Mouse (Mus musculus): ENCODE data around the gene Slc13a5. TPM values are rescaled to one million over a fixed set of nuclear protein-coding genes. Genes with fewer than 3 reads are reported as not detected.

Gene Slc13a5
- polyA plus RNA-seq, 1 experiment from 2014 or later, result 14.0 TPM

GRCm38 (mm10) chr11:72240062-72240860 is 26.8 kb downstream of the Slc13a5 start:
- Histone ChIP-seq H3K4me1 (ENCODE audit: control insufficient read depth, insufficient read depth, low read length) (no peaks in the 10 kb centered on the region), H3K9me3 (ENCODE audit: control insufficient read depth, low read length) (no peaks in the 10 kb centered on the region), H3K4me2 (ENCODE audit: low read depth, low read length) (no peak overlapping the region), H3K27me3 (replicated peaks; ENCODE audit: control insufficient read depth, insufficient read depth, low read length) (no peaks in the 10 kb centered on the region), H3K9ac (ENCODE audit: low read depth, low read length) (no peak overlapping the region), H3K27ac (replicated peaks; ENCODE audit: low read depth, low read length) (no peak overlapping the region), H3K36me3 (ENCODE audit: control insufficient read depth, insufficient read depth, low read length) (no peaks in the 10 kb centered on the region), H3K4me3 (ENCODE audit: low read depth, low read length) (no peak overlapping the region)
- ATAC-seq (ENCODE audit: low read depth) (no peak), DNase-seq (ENCODE audit: low spot score) (no peak)
- 71% methylated on average over 4 of the region's 4 CpGs for WGBS

GRCm38 (mm10) chr11:72234013-72234412 is 33.0 kb downstream of the Slc13a5 start:
- Histone ChIP-seq H3K9me3 (ENCODE audit: control insufficient read depth, low read length) (no peaks in the 10 kb centered on the region), H3K27ac (replicated peaks; ENCODE audit: low read depth, low read length) (no peak overlapping the region), H3K4me2 (ENCODE audit: low read depth, low read length) (no peak overlapping the region), H3K4me3 (ENCODE audit: low read depth, low read length) (no peak overlapping the region), H3K27me3 (replicated peaks; ENCODE audit: control insufficient read depth, insufficient read depth, low read length) (no peaks in the 10 kb centered on the region), H3K4me1 (ENCODE audit: control insufficient read depth, insufficient read depth, low read length) (no peaks in the 10 kb centered on the region), H3K9ac (ENCODE audit: low read depth, low read length) (no peak overlapping the region), H3K36me3 (ENCODE audit: control insufficient read depth, insufficient read depth, low read length) (no peaks in the 10 kb centered on the region)
- DNase-seq (ENCODE audit: low spot score), result no peak
- no peak for ATAC-seq (ENCODE audit: low read depth)
- WGBS, result 67% methylated on average over 5 of the region's 5 CpGs

- 43% methylated on average over 1 of the region's 1 CpGs for WGBS
- ATAC-seq (ENCODE audit: low read depth) (no peak), DNase-seq (ENCODE audit: low spot score) (no peak)
- no peaks in the 10 kb centered on the region for H3K9me3 ChIP-seq (ENCODE audit: control insufficient read depth, low read length)
- H3K4me3 ChIP-seq (ENCODE audit: low read depth, low read length), result no peak overlapping the region
- no peak overlapping the region for H3K27ac ChIP-seq (replicated peaks; ENCODE audit: low read depth, low read length)
- no peaks in the 10 kb centered on the region for H3K27me3 ChIP-seq (replicated peaks; ENCODE audit: control insufficient read depth, insufficient read depth, low read length)
- no peak overlapping the region for H3K4me2 ChIP-seq (ENCODE audit: low read depth, low read length)
- no peaks in the 10 kb centered on the region for H3K4me1 ChIP-seq (ENCODE audit: control insufficient read depth, insufficient read depth, low read length)
- no peaks in the 10 kb centered on the region for H3K36me3 ChIP-seq (ENCODE audit: control insufficient read depth, insufficient read depth, low read length)
- H3K9ac ChIP-seq (ENCODE audit: low read depth, low read length), result no peak overlapping the region
Measured at GRCm38 (mm10) chr11:72232991-72233390, 34.0 kb downstream of the Slc13a5 start.

- WGBS, result 85% methylated on average over 7 of the region's 7 CpGs
- no peak for DNase-seq (ENCODE audit: low spot score)
- ATAC-seq (ENCODE audit: low read depth), result no peak
Measured at GRCm38 (mm10) chr11:72232068-72232467, 35.0 kb downstream of the Slc13a5 start.

GRCm38 (mm10) chr11:72228513-72228912 is 38.5 kb downstream of the Slc13a5 start:
- ATAC-seq (ENCODE audit: low read depth) (no peak), DNase-seq (ENCODE audit: low spot score) (no peak)
- no peaks in the 10 kb centered on the region for H3K27me3 ChIP-seq (replicated peaks; ENCODE audit: control insufficient read depth, insufficient read depth, low read length)
- WGBS, result 88% methylated on average over 4 of the region's 4 CpGs
- no peak overlapping the region for H3K27ac ChIP-seq (replicated peaks; ENCODE audit: low read depth, low read length)
- no peak overlapping the region for H3K4me2 ChIP-seq (ENCODE audit: low read depth, low read length)
- no peak overlapping the region for H3K9ac ChIP-seq (ENCODE audit: low read depth, low read length)
- no peaks in the 10 kb centered on the region for H3K36me3 ChIP-seq (ENCODE audit: control insufficient read depth, insufficient read depth, low read length)
- no peaks in the 10 kb centered on the region; the same call in 1 of the 2 replicates for H3K4me1 ChIP-seq (ENCODE audit: control insufficient read depth, insufficient read depth, low read length)
- no peak overlapping the region for H3K4me3 ChIP-seq (ENCODE audit: low read depth, low read length)
- H3K9me3 ChIP-seq (ENCODE audit: control insufficient read depth, low read length), result no peaks in the 10 kb centered on the region

More at GRCm38 (mm10) chr11:72232068-72232467, 35.0 kb downstream of the Slc13a5 start:
- H3K4me2 ChIP-seq (ENCODE audit: low read depth, low read length), result no peak overlapping the region
- H3K36me3 ChIP-seq (ENCODE audit: control insufficient read depth, insufficient read depth, low read length), result no peaks in the 10 kb centered on the region
- H3K4me3 ChIP-seq (ENCODE audit: low read depth, low read length), result no peak overlapping the region
- H3K27ac ChIP-seq (replicated peaks; ENCODE audit: low read depth, low read length), result no peak overlapping the region
- H3K27me3 ChIP-seq (replicated peaks; ENCODE audit: control insufficient read depth, insufficient read depth, low read length), result no peaks in the 10 kb centered on the region
- H3K9ac ChIP-seq (ENCODE audit: low read depth, low read length), result no peak overlapping the region
- H3K4me1 ChIP-seq (ENCODE audit: control insufficient read depth, insufficient read depth, low read length), result no peaks in the 10 kb centered on the region
- no peaks in the 10 kb centered on the region for H3K9me3 ChIP-seq (ENCODE audit: control insufficient read depth, low read length)

GRCm38 (mm10) chr11:72226901-72227300 is 40.1 kb downstream of the Slc13a5 start:
- 78% methylated on average over 6 of the region's 6 CpGs for WGBS
- Histone ChIP-seq H3K4me1 (ENCODE audit: control insufficient read depth, insufficient read depth, low read length) (no peaks in the 10 kb centered on the region; the same call in 1 of the 2 replicates), H3K9me3 (ENCODE audit: control insufficient read depth, low read length) (no peaks in the 10 kb centered on the region), H3K9ac (ENCODE audit: low read depth, low read length) (no peak overlapping the region), H3K4me3 (ENCODE audit: low read depth, low read length) (no peak overlapping the region), H3K4me2 (ENCODE audit: low read depth, low read length) (no peak overlapping the region), H3K27me3 (replicated peaks; ENCODE audit: control insufficient read depth, insufficient read depth, low read length) (no peaks in the 10 kb centered on the region), H3K36me3 (ENCODE audit: control insufficient read depth, insufficient read depth, low read length) (no peaks in the 10 kb centered on the region), H3K27ac (replicated peaks; ENCODE audit: low read depth, low read length) (no peak overlapping the region)
- DNase-seq (ENCODE audit: low spot score) (no peak), ATAC-seq (ENCODE audit: low read depth) (no peak)

GRCm38 (mm10) chr11:72226020-72226791 is 40.8 kb downstream of the Slc13a5 start:
- no peak for ATAC-seq (ENCODE audit: low read depth)
- no peak for DNase-seq (ENCODE audit: low spot score)
- Histone ChIP-seq H3K9ac (ENCODE audit: low read depth, low read length) (no peak overlapping the region), H3K9me3 (ENCODE audit: control insufficient read depth, low read length) (no peaks in the 10 kb centered on the region), H3K4me3 (ENCODE audit: low read depth, low read length) (no peak overlapping the region), H3K27ac (replicated peaks; ENCODE audit: low read depth, low read length) (no peak overlapping the region), H3K4me2 (ENCODE audit: low read depth, low read length) (no peak overlapping the region), H3K27me3 (replicated peaks; ENCODE audit: control insufficient read depth, insufficient read depth, low read length) (no peaks in the 10 kb centered on the region), H3K4me1 (ENCODE audit: control insufficient read depth, insufficient read depth, low read length) (no peaks in the 10 kb centered on the region; the same call in 1 of the 2 replicates), H3K36me3 (ENCODE audit: control insufficient read depth, insufficient read depth, low read length) (no peaks in the 10 kb centered on the region)
- WGBS, result 41% methylated on average over 10 of the region's 10 CpGs

- Histone ChIP-seq H3K9ac (ENCODE audit: low read depth, low read length) (no peak overlapping the region), H3K36me3 (ENCODE audit: control insufficient read depth, insufficient read depth, low read length) (no peaks in the 10 kb centered on the region), H3K27ac (replicated peaks; ENCODE audit: low read depth, low read length) (no peak overlapping the region), H3K9me3 (ENCODE audit: control insufficient read depth, low read length) (no peaks in the 10 kb centered on the region), H3K27me3 (replicated peaks; ENCODE audit: control insufficient read depth, insufficient read depth, low read length) (no peaks in the 10 kb centered on the region), H3K4me2 (ENCODE audit: low read depth, low read length) (no peak overlapping the region), H3K4me1 (ENCODE audit: control insufficient read depth, insufficient read depth, low read length) (no peaks in the 10 kb centered on the region; the same call in 1 of the 2 replicates), H3K4me3 (ENCODE audit: low read depth, low read length) (no peak overlapping the region)
- no peak; the same call in 1 of the 2 replicates for ATAC-seq (ENCODE audit: low read depth)
- peak; percentile 75 for DNase-seq (ENCODE audit: low spot score)
- WGBS, result 13% methylated on average over 5 of the region's 5 CpGs
Measured at GRCm38 (mm10) chr11:72224865-72225264, 42.2 kb downstream of the Slc13a5 start.

All from embryonic facial prominence, embryonic 14.5 days (tissue).